Mouse (Mus musculus): ENCODE results near the gene Tnni2.

Gene Tnni2

GRCm38 (mm10) chr7:142482256-142482609 lies 40.6 kb downstream of the Tnni2 start:
- no peak for DNase-seq (ENCODE audit: low spot score in 2 of 2)

- no peak for DNase-seq (ENCODE audit: low spot score in 2 of 2)
Measured at GRCm38 (mm10) chr7:142483136-142483535, 41.5 kb downstream of the Tnni2 start.

GRCm38 (mm10) chr7:142484780-142485179 lies 43.2 kb downstream of the Tnni2 start:
- no peak for DNase-seq (ENCODE audit: low spot score in 2 of 2)

GRCm38 (mm10) chr7:142486751-142487162 lies 45.1 kb downstream of the Tnni2 start:
- DNase-seq (ENCODE audit: low spot score in 2 of 2), result no peak

- no peak for DNase-seq (ENCODE audit: low spot score in 2 of 2)
Measured at GRCm38 (mm10) chr7:142487341-142487859, 45.8 kb downstream of the Tnni2 start.

GRCm38 (mm10) chr7:142488053-142488452 lies 46.4 kb downstream of the Tnni2 start:
- no peak for DNase-seq (ENCODE audit: low spot score in 2 of 2)

GRCm38 (mm10) chr7:142493535-142493934 lies 51.9 kb downstream of the Tnni2 start:
- DNase-seq (ENCODE audit: low spot score in 2 of 2), result no peak

Measured in thymus, postnatal 10 days (tissue).